Mouse (Mus musculus): ENCODE data around the gene Edar.

DNA sequence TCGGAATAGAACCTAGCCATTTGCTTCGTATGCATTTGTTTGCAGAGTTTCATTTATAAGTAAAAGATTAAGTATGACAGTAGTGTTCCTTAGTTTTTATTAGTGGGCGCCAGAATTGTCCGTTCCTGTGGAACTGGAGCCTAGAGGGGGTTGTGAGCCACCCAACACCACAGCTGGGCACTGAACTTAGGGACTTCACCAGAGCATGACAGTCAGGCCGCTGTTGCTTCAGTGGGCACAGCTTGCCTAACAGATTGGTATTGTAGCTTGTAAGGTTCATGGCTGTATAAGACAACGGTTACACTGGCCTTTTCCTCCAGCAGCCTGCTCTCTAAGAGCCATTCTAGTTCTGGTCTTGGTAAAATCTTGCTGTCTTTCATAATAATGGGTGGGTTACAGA, 114.9 kb downstream of the Edar start:
- TF ChIP-seq CTCF (IDR thresholded peaks at IDR 0.05; ENCODE audit: low read depth) (no peak), EP300 (IDR thresholded peaks at IDR 0.05; ENCODE audit: low read depth) (no peak)

Measured in liver, embryonic 14.5 days (tissue).